Mouse (Mus musculus): ENCODE measurements around the gene Samd9l. TPM values are rescaled to one million over a fixed set of nuclear protein-coding genes. Genes with fewer than 3 reads are reported as not detected.
"Not testable (repeated sequence)": the region's sequence is repeated elsewhere in the genome, so short reads cannot be mapped to it uniquely, and the experiment has no call there.

Gene Samd9l
- polyA plus RNA-seq (2011; ENCODE audit: insufficient read depth, insufficient read length, low read depth, missing spikeins), result not detected in 2 replicates

DNA sequence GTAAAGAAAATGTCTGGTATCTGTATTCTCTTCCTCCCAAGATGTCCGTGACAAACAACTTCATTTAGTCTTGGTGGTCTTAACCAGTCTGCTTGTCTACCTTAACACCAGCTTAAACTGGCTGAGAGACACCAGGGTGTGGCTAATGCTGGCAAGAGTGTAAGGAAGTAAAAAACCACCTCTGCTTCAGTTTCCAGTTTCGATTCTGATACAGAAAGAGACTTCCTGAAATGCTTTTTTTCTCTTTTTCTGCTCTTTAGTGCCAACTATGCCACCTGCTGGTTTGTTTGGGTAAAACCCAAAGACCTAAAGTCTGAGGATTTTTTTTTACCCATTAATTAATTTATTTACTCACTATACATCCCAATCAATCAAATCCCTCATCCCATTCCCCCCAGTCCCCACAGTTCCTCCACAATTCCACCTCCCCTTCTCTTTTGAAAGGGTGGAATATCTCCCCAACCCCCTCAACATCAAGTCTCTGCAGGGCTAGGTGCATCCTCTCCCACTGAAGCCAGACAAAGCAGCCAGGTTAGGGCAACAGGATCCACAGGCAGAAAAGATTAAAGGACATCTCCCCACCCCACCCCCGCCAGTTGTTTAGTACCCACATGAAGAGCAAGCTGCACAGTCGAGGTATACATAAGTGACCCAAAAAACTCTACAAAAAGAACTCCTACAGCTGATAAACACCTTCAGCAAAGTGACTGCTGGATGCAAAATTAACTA lies at the start of gene Samd9l:
Gene Samd9l, minus strand, starts transcription at position 233 of the 729 bp plus-strand sequence.
- not testable (repeated sequence) for H3K4me3 ChIP-seq (ENCODE audit: low read depth, low read length); H3K4me1 ChIP-seq (ENCODE audit: control insufficient read depth, insufficient read depth, low read length); H3K9me3 ChIP-seq (replicated peaks; ENCODE audit: control insufficient read depth, insufficient read depth, low read length, poor library complexity, severe bottlenecking); H3K36me3 ChIP-seq (ENCODE audit: control insufficient read depth, insufficient read depth, low read length, poor library complexity, severe bottlenecking); H3K27ac ChIP-seq (ENCODE audit: insufficient read depth, low read length); H3K9ac ChIP-seq (ENCODE audit: low read depth, poor library complexity, severe bottlenecking); H3K27me3 ChIP-seq (ENCODE audit: control insufficient read depth, insufficient read depth, low read length, poor library complexity, severe bottlenecking)

DNA sequence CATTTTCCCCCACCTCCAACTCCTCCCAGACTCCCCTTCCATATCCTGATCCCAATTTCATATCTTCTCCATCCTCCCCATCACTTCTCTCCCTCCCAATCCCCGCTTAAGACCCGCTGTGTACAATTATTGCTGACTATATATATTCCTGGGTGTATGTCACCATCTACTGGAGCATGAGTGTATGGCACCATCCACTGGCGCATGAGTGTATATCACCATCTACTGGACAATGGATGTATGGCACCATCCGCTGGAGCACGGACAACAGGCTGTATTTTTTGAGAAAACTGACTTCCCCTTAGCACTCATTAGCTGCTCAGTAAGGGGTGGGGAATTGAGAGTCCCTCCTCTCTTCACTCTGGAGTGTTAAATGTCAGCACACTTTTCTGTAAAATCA lies 48.0 kb upstream of the Samd9l start:
- Histone ChIP-seq H3K9me3 (replicated peaks; ENCODE audit: control insufficient read depth, insufficient read depth, low read length, poor library complexity, severe bottlenecking) (no peaks in the 10 kb centered on the region), H3K36me3 (ENCODE audit: control insufficient read depth, insufficient read depth, low read length, poor library complexity, severe bottlenecking) (no peaks in the 10 kb centered on the region), H3K9ac (ENCODE audit: low read depth, poor library complexity, severe bottlenecking) (no peak overlapping the region), H3K4me1 (ENCODE audit: control insufficient read depth, insufficient read depth, low read length) (no peaks in the 10 kb centered on the region), H3K27me3 (ENCODE audit: control insufficient read depth, insufficient read depth, low read length, poor library complexity, severe bottlenecking) (no peaks in the 10 kb centered on the region), H3K4me3 (ENCODE audit: low read depth, low read length) (no peak overlapping the region), H3K27ac (ENCODE audit: insufficient read depth, low read length) (no peak overlapping the region)
- peak; percentile 88 for TF ChIP-seq CTCF (IDR thresholded peaks at IDR 0.05; ENCODE audit: low read depth, low read length)
- no peak for TF ChIP-seq EP300 (IDR thresholded peaks at IDR 0.05; ENCODE audit: insufficient read depth, low read depth, low read length)

GRCm38 (mm10) chr6:3443905-3444304 lies 44.5 kb upstream of the Samd9l start:
- Histone ChIP-seq H3K4me1 (ENCODE audit: control insufficient read depth, insufficient read depth, low read length) (no peaks in the 10 kb centered on the region), H3K27me3 (ENCODE audit: control insufficient read depth, insufficient read depth, low read length, poor library complexity, severe bottlenecking) (no peaks in the 10 kb centered on the region), H3K27ac (ENCODE audit: insufficient read depth, low read length) (no peak overlapping the region), H3K36me3 (ENCODE audit: control insufficient read depth, insufficient read depth, low read length, poor library complexity, severe bottlenecking) (no peaks in the 10 kb centered on the region), H3K4me3 (ENCODE audit: low read depth, low read length) (no peak overlapping the region), H3K9me3 (replicated peaks; ENCODE audit: control insufficient read depth, insufficient read depth, low read length, poor library complexity, severe bottlenecking) (no peaks in the 10 kb centered on the region), H3K9ac (ENCODE audit: low read depth, poor library complexity, severe bottlenecking) (no peak overlapping the region)
- TF ChIP-seq POLR2A (IDR thresholded peaks at IDR 0.05; ENCODE audit: insufficient read depth, low read length) (no peak), EP300 (IDR thresholded peaks at IDR 0.05; ENCODE audit: insufficient read depth, low read depth, low read length) (no peak), CTCF (IDR thresholded peaks at IDR 0.05; ENCODE audit: low read depth, low read length) (no peak)

- Histone ChIP-seq H3K9ac (ENCODE audit: low read depth, poor library complexity, severe bottlenecking) (no peak overlapping the region), H3K4me1 (ENCODE audit: control insufficient read depth, insufficient read depth, low read length) (no peaks in the 10 kb centered on the region), H3K27ac (ENCODE audit: insufficient read depth, low read length) (no peak overlapping the region), H3K4me3 (ENCODE audit: low read depth, low read length) (no peak overlapping the region), H3K27me3 (ENCODE audit: control insufficient read depth, insufficient read depth, low read length, poor library complexity, severe bottlenecking) (no peaks in the 10 kb centered on the region), H3K9me3 (replicated peaks; ENCODE audit: control insufficient read depth, insufficient read depth, low read length, poor library complexity, severe bottlenecking) (0 out of 2 replicates have a peak, but pooled peaks cover 2% of the 10 kb centered on the region), H3K36me3 (ENCODE audit: control insufficient read depth, insufficient read depth, low read length, poor library complexity, severe bottlenecking) (no peaks in the 10 kb centered on the region)
- no peak for TF ChIP-seq POLR2A (IDR thresholded peaks at IDR 0.05; ENCODE audit: insufficient read depth, low read length)
These were observed 36.7 kb upstream of the Samd9l start for GRCm38 (mm10) chr6:3436087-3436486.

DNA sequence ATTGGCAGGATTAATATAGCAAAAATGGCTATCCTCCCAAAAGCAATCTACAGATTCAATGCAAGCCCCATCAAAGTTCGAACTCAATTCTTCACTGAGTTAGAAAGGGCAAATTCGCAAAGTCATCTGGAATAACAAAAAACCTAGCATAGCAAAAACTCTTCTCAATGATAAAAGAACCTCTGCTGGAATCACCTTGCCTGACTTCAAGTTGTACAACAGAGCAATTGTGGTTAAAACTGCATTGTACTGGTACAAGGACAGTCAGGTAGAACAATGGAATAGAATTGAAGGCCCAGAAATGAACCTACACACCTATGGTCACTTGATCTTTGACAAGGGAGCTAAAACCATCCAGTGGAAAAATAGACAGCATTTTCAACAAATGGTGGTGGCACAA lies 31.6 kb upstream of the Samd9l start:
- H3K4me3 ChIP-seq (ENCODE audit: low read depth, low read length); H3K9me3 ChIP-seq (replicated peaks; ENCODE audit: control insufficient read depth, insufficient read depth, low read length, poor library complexity, severe bottlenecking); H3K36me3 ChIP-seq (ENCODE audit: control insufficient read depth, insufficient read depth, low read length, poor library complexity, severe bottlenecking); H3K27me3 ChIP-seq (ENCODE audit: control insufficient read depth, insufficient read depth, low read length, poor library complexity, severe bottlenecking); H3K4me1 ChIP-seq (ENCODE audit: control insufficient read depth, insufficient read depth, low read length); H3K27ac ChIP-seq (ENCODE audit: insufficient read depth, low read length); H3K9ac ChIP-seq (ENCODE audit: low read depth, poor library complexity, severe bottlenecking): not testable (repeated sequence)

- no peak overlapping the region for H3K9ac ChIP-seq (ENCODE audit: low read depth, poor library complexity, severe bottlenecking)
- no peak overlapping the region for H3K27ac ChIP-seq (ENCODE audit: insufficient read depth, low read length)
- H3K4me3 ChIP-seq (ENCODE audit: low read depth, low read length), result no peak overlapping the region
- H3K9me3 ChIP-seq (replicated peaks; ENCODE audit: control insufficient read depth, insufficient read depth, low read length, poor library complexity, severe bottlenecking), result no peaks in the 10 kb centered on the region
- H3K4me1 ChIP-seq (ENCODE audit: control insufficient read depth, insufficient read depth, low read length), result no peaks in the 10 kb centered on the region
- TF ChIP-seq CTCF (IDR thresholded peaks at IDR 0.05; ENCODE audit: low read depth, low read length) (no peak), EP300 (IDR thresholded peaks at IDR 0.05; ENCODE audit: insufficient read depth, low read depth, low read length) (no peak), POLR2A (IDR thresholded peaks at IDR 0.05; ENCODE audit: insufficient read depth, low read length) (no peak)
- no peaks in the 10 kb centered on the region for H3K27me3 ChIP-seq (ENCODE audit: control insufficient read depth, insufficient read depth, low read length, poor library complexity, severe bottlenecking)
- H3K36me3 ChIP-seq (ENCODE audit: control insufficient read depth, insufficient read depth, low read length, poor library complexity, severe bottlenecking), result no peaks in the 10 kb centered on the region
These were observed 27.7 kb upstream of the Samd9l start for GRCm38 (mm10) chr6:3427047-3427446.

DNA sequence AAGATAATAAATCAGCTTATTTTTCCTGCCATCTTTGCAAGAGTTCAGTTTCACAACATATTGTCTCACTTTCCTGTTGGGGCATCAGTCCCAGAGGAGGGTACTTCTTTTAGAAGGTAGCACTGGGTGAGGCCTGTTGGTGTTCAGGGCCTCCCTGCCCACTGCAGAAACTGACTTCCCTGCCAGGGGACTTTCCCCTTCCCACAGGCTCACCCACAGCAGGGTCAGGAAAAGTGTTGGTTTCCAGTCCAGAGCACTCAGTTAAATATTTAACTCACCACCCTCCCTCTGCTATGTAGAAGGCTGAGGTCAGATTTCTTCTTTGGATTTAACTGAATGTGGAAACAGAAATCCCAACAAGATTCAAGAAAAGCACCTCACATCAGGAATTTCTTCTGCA lies 26.0 kb upstream of the Samd9l start:
- H3K4me3 ChIP-seq (ENCODE audit: low read depth, low read length); H3K4me1 ChIP-seq (ENCODE audit: control insufficient read depth, insufficient read depth, low read length); H3K27ac ChIP-seq (ENCODE audit: insufficient read depth, low read length); H3K27me3 ChIP-seq (ENCODE audit: control insufficient read depth, insufficient read depth, low read length, poor library complexity, severe bottlenecking); H3K9me3 ChIP-seq (replicated peaks; ENCODE audit: control insufficient read depth, insufficient read depth, low read length, poor library complexity, severe bottlenecking); H3K9ac ChIP-seq (ENCODE audit: low read depth, poor library complexity, severe bottlenecking); H3K36me3 ChIP-seq (ENCODE audit: control insufficient read depth, insufficient read depth, low read length, poor library complexity, severe bottlenecking): not testable (repeated sequence)

- H3K27me3 ChIP-seq (ENCODE audit: control insufficient read depth, insufficient read depth, low read length, poor library complexity, severe bottlenecking); H3K4me3 ChIP-seq (ENCODE audit: low read depth, low read length); H3K9me3 ChIP-seq (replicated peaks; ENCODE audit: control insufficient read depth, insufficient read depth, low read length, poor library complexity, severe bottlenecking); H3K9ac ChIP-seq (ENCODE audit: low read depth, poor library complexity, severe bottlenecking); H3K36me3 ChIP-seq (ENCODE audit: control insufficient read depth, insufficient read depth, low read length, poor library complexity, severe bottlenecking); H3K4me1 ChIP-seq (ENCODE audit: control insufficient read depth, insufficient read depth, low read length); H3K27ac ChIP-seq (ENCODE audit: insufficient read depth, low read length): not testable (repeated sequence)
These were observed 25.4 kb upstream of the Samd9l start for GRCm38 (mm10) chr6:3424613-3425277.

All from ES-Bruce4 (cell line).